24 mouse cellular contexts compared by ENCODE assay signal in genomic region chr10:99136337-99136736, GRCm38 (mm10). TPM values are rescaled to one million over a fixed set of nuclear protein-coding genes. Genes with fewer than 3 reads are reported as not detected.
DNase-seq lines count a peak whose midpoint lies in the region; ATAC-seq and TF ChIP-seq lines count a peak whose summit lies in the region.
"Had no signal": no experiment of that assay in that cellular context is flagged by ENCODE, and none has a peak within 500 bp of the region (broad histone marks: within the 10 kb centered on the region; RNA-seq: fewer than 3 reads in every experiment).

No protein-coding gene starts in this region.

- 57% methylated on average over 5 of the region's 5 CpGs for WGBS in heart, embryonic 14.5 days
- 50% methylated on average over 5 of the region's 5 CpGs for WGBS in lung, embryonic 14.5 days

- peak; percentile 41 to 65 for DNase-seq in adrenal gland, adult (ENCODE audit: inconsistent age in 2 of 2, low spot score in 1 of 2)
- no peak for DNase-seq in adrenal gland, adult 2 months
- no peak for DNase-seq in heart, postnatal 4 days
- peak; percentile 71 for DNase-seq in lung, embryonic 14.5 days
- DNase-seq in lung, postnatal 36 days, result no peak
- DNase-seq in retina, postnatal 1 day, result peak; percentile 45
- DNase-seq in retina, embryonic 14.5 days (ENCODE audit: low spot score), result no peak
- DNase-seq: kidney, adult 8-10 months; kidney, postnatal 36 days; right cerebral cortex, postnatal 14 days; thymus, adult 18-20 months had no signal

- no peak overlapping the region for H3K4me3 ChIP-seq in heart, embryonic 14.5 days (ENCODE audit: control insufficient read depth in 1 of 2, insufficient read depth in 1 of 2, low read depth in 1 of 2, low read length in 2 of 2)
- no peak overlapping the region for H3K4me3 ChIP-seq in lung, embryonic 14.5 days (ENCODE audit: low read depth, low read length)
- H3K4me3 ChIP-seq: embryonic facial prominence, embryonic 13.5 days; forebrain, embryonic 10.5 days; heart, embryonic 12.5 days; liver, embryonic 12.5 days had no signal

- peaks cover 0 to 6% of the 10 kb centered on the region in 2 experiments; a peak in 2 of 4 replicates for H3K4me1 ChIP-seq in heart, embryonic 14.5 days (ENCODE audit: control insufficient read depth in 2 of 2, insufficient read depth in 2 of 2, low read length in 2 of 2)
- no peaks in the 10 kb centered on the region for H3K4me1 ChIP-seq in lung, embryonic 14.5 days (ENCODE audit: insufficient read depth)
- H3K4me1 ChIP-seq: embryonic facial prominence, embryonic 13.5 days; liver, embryonic 12.5 days had no signal

- no peak overlapping the region for H3K9ac ChIP-seq in heart, embryonic 14.5 days (ENCODE audit: low read length)
- H3K9ac ChIP-seq in lung, embryonic 14.5 days, result no peak overlapping the region
- H3K9ac ChIP-seq: embryonic facial prominence, embryonic 13.5 days; heart, embryonic 12.5 days; liver, embryonic 12.5 days had no signal

- no peak for ATAC-seq in heart, embryonic 14.5 days (ENCODE audit: insufficient number of reproducible peaks, insufficient read depth, low FRiP score, low read depth)
- ATAC-seq in lung, embryonic 14.5 days (ENCODE audit: insufficient read depth), result no peak
- ATAC-seq: activated CD4-positive, CD25-positive, alpha-beta regulatory T cell, adult 4 months; liver, embryonic 12.5 days had no signal

- H3K9me3 ChIP-seq in heart, embryonic 14.5 days (ENCODE audit: control insufficient read depth, low read length), result no peaks in the 10 kb centered on the region
- no peaks in the 10 kb centered on the region for H3K9me3 ChIP-seq in lung, embryonic 14.5 days (ENCODE audit: low read depth, low read length)
- H3K9me3 ChIP-seq: embryonic facial prominence, embryonic 13.5 days; forebrain, embryonic 10.5 days; heart, embryonic 12.5 days; liver, embryonic 12.5 days had no signal

- 0 out of 2 replicates have a peak overlapping the region, but pooled peaks have one; percentile 2 for H3K4me2 ChIP-seq in heart, embryonic 14.5 days (ENCODE audit: low read length)
- H3K4me2 ChIP-seq in lung, embryonic 14.5 days, result no peak overlapping the region
- H3K4me2 ChIP-seq: embryonic facial prominence, embryonic 13.5 days; heart, embryonic 12.5 days; liver, embryonic 12.5 days had no signal

- 0 out of 2 replicates have a peak, but pooled peaks cover 4% of the 10 kb centered on the region for H3K36me3 ChIP-seq in heart, embryonic 14.5 days (ENCODE audit: control insufficient read depth, insufficient read depth, low read length)
- peaks cover 6% of the 10 kb centered on the region; the same call in 1 of the 2 replicates for H3K36me3 ChIP-seq in lung, embryonic 14.5 days (ENCODE audit: insufficient read depth)

- no peaks in the 10 kb centered on the region for H3K27me3 ChIP-seq in heart, embryonic 14.5 days (ENCODE audit: control insufficient read depth, insufficient read depth, low read length)
- H3K27me3 ChIP-seq in lung, embryonic 14.5 days (ENCODE audit: insufficient read depth, low read length), result no peaks in the 10 kb centered on the region
- H3K27me3 ChIP-seq: CH12.LX; embryonic facial prominence, embryonic 13.5 days; heart, embryonic 12.5 days; liver, embryonic 12.5 days had no signal

- TF ChIP-seq CTCF in lung, embryonic 14.5 days (IDR thresholded peaks at IDR 0.05; ENCODE audit: low read depth), result no peak

- H3K27ac ChIP-seq in heart, embryonic 14.5 days (replicated peaks in 1 of 2; ENCODE audit: control insufficient read depth in 1 of 2, insufficient read depth in 1 of 2, low read depth in 2 of 2, low read length in 2 of 2), result no peak overlapping the region
- H3K27ac ChIP-seq in lung, embryonic 14.5 days (ENCODE audit: low read depth), result no peak overlapping the region
- H3K27ac ChIP-seq: embryonic facial prominence, embryonic 13.5 days; forebrain, embryonic 10.5 days; liver, embryonic 12.5 days had no signal

RNA-seq across cellular contexts. Expression of gene Phxr2, which starts 10.2 kb away (rescaled TPM):
- total RNA-seq in adrenal gland, adult 2 months (2021), result not detected
- polyA plus RNA-seq in adrenal gland, adult 2 months (2012; rRNA removed), result not detected in 2 replicates
- not detected in 2 replicates for polyA plus RNA-seq in heart, embryonic 14.5 days (2014; fragmentation: Nextera tagmentation; extraction: Ambion mirVana)
- not detected for total RNA-seq in heart, postnatal 4 days (2021)
- not detected in 2 replicates for polyA plus RNA-seq in lung, embryonic 14.5 days (2014; fragmentation: Nextera tagmentation; extraction: Ambion mirVana)
- total RNA-seq: CH12.LX; common myeloid progenitor, adult 5-6 weeks; gastrocnemius, postnatal 4 days; layer of hippocampus, postnatal 10 days; left cerebral cortex, postnatal 10 days had no signal
- polyA plus RNA-seq: embryonic facial prominence, embryonic 13.5 days; forebrain, embryonic 10.5 days; heart, embryonic 12.5 days; hindbrain, embryonic 11.5 days; liver, embryonic 12.5 days; urinary bladder, adult 2 months had no signal

RNA-seq across cellular contexts. Expression of gene Galnt4, which starts 28.4 kb away (rescaled TPM):
- 1 to 10 TPM; 5.6 to 7.0 TPM for total RNA-seq in adrenal gland, adult 2 months (2021)
- polyA plus RNA-seq in adrenal gland, adult 2 months (2012; rRNA removed), result 0.35 and 0.83 TPM in 2 replicates
- polyA plus RNA-seq in heart, embryonic 14.5 days (2014; fragmentation: Nextera tagmentation; extraction: Ambion mirVana), result 7.3 and 7.4 TPM in 2 replicates
- 1 to 10 TPM; 6.1 to 6.3 TPM for total RNA-seq in heart, postnatal 4 days (2021)
- 18.3 and 19.2 TPM in 2 replicates for polyA plus RNA-seq in lung, embryonic 14.5 days (2014; fragmentation: Nextera tagmentation; extraction: Ambion mirVana)

RNA-seq across cellular contexts. Expression of gene Poc1b, which starts 29.5 kb away (rescaled TPM):
- 10 to 100 TPM; 13.5 to 17.0 TPM for total RNA-seq in adrenal gland, adult 2 months (2021)
- polyA plus RNA-seq in adrenal gland, adult 2 months (2012; rRNA removed), result 3.7 and 3.8 TPM in 2 replicates
- 11.7 and 12.1 TPM in 2 replicates for polyA plus RNA-seq in heart, embryonic 14.5 days (2014; fragmentation: Nextera tagmentation; extraction: Ambion mirVana)
- 10 to 100 TPM in 1 of 2 experiments, 1 to 10 TPM in 1; 8.6 to 11.2 TPM for total RNA-seq in heart, postnatal 4 days (2021)
- polyA plus RNA-seq in lung, embryonic 14.5 days (2014; fragmentation: Nextera tagmentation; extraction: Ambion mirVana), result 31.1 and 33.5 TPM in 2 replicates

Comparison
In these comparisons a context has a peak if more than half of its experiments do, and no peak if none do; other contexts are left out.
1. DNase-seq: peak in adrenal gland, adult (2 of 2), lung, embryonic 14.5 days (single experiment) and retina, postnatal 1 day (single experiment); none in adrenal gland, adult 2 months (single experiment), heart, postnatal 4 days (single experiment), lung, postnatal 36 days (single experiment) and retina, embryonic 14.5 days (single experiment).